Mouse (Mus musculus) heart, adult 2 months (tissue): Measurements from ENCODE around the gene Coa4. TPM values are rescaled to one million over a fixed set of nuclear protein-coding genes. Genes with fewer than 3 reads are reported as not detected.

ENCODE experiments used
- DNase-seq, 2 experiments: peaks; one replicate each; pipeline ENCODE4 v3.0.0; 2021
- H3K27ac ChIP-seq: fragments of 200-600 bp; 2 replicates; pipeline ENCODE4 v1.8.1; 2022
- H3K27me3 ChIP-seq: fragments of 200-500 bp; 2 replicates; pipeline ENCODE4 v1.6.1; 2012; ENCODE audit warnings: mild to moderate bottlenecking, low read length, inconsistent platforms, mixed read lengths; ENCODE audit not compliant: control insufficient read depth, insufficient read depth
- H3K36me3 ChIP-seq: fragments of 200-500 bp; 2 replicates; pipeline ENCODE4 v1.6.1; 2012; ENCODE audit warnings: low read length, inconsistent platforms; ENCODE audit not compliant: control insufficient read depth, insufficient read depth
- H3K4me1 ChIP-seq: fragments of 200-500 bp; 2 replicates; pipeline ENCODE4 v1.6.1; 2011; ENCODE audit warnings: low read length; ENCODE audit not compliant: control insufficient read depth, insufficient read depth
- H3K4me3 ChIP-seq: fragments of 200-600 bp; 2 replicates; pipeline ENCODE4 v1.8.1; 2022
- H3K79me2 ChIP-seq: fragments of 200-500 bp; replicated peaks from 2 replicates; pipeline ENCODE4 v1.6.1; 2012; ENCODE audit warnings: mild to moderate bottlenecking, inconsistent platforms, low read length, moderate library complexity, mixed read lengths; ENCODE audit not compliant: control insufficient read depth, insufficient read depth
- H3K9ac ChIP-seq: fragments of 200-500 bp; 2 replicates; pipeline ENCODE4 v1.6.1; 2012; ENCODE audit warnings: low read depth, mild to moderate bottlenecking, control low read depth, inconsistent platforms, low read length, mixed read lengths
- CTCF ChIP-seq: fragments of 200-600 bp; IDR thresholded peaks from 2 replicates; pipeline ENCODE4 v1.8.1; 2022; ENCODE audit warnings: antibody characterized with exemption, mild to moderate bottlenecking, moderate library complexity
- EP300 ChIP-seq: fragments of 200-500 bp; IDR thresholded peaks from 2 replicates; pipeline ENCODE4 v1.6.1; 2011; ENCODE audit warnings: low read depth, low read length, control low read depth; ENCODE audit not compliant: insufficient read depth
- POLR2A ChIP-seq: fragments of 200-500 bp; IDR thresholded peaks from 2 replicates; pipeline ENCODE4 v1.6.1; 2011; ENCODE audit warnings: mild to moderate bottlenecking, low read depth, low read length, control low read depth; ENCODE audit not compliant: insufficient read depth
- WGBS: fragments of 180-500 bp; shearing (Covaris S2); methylation state at CpG from one replicate; pipeline ENCODE4 v1.1.7; 2018; 5-methylcytosine and 5-hydroxymethylcytosine counted together
- intact Hi-C: fragments of 180-260 bp; cut with DNase I; formaldehyde crosslinking; loops from one replicate; pipeline ENCODE4 v1.15.1; 2025
- polyA plus RNA-seq: library from polyadenylated mRNA; depleted of rRNA; stranded (reverse); fragments of >200 nt; gene quantifications from 2 replicates; pipeline ENCODE4 v1.2.3, GENCODE M21; 2012
- total RNA-seq, 2 experiments: library from RNA; stranded (reverse); gene quantifications; 2 replicates each; pipeline ENCODE4 v1.2.3; 2021

The Coa4 gene
- total and polyA plus RNA-seq, 3 experiments: 14.1 to 20.0 (median 15.4) TPM

- Histone ChIP-seq H3K4me1 (peaks cover 12% of the 10 kb centered on the region), H3K4me3 (peak overlapping the region; percentile 66), H3K27ac (peak overlapping the region; percentile 85), H3K79me2 (no peaks in the 10 kb centered on the region), H3K9ac (peak overlapping the region; percentile 75), H3K36me3 (0 out of 2 replicates have a peak, but pooled peaks cover 2% of the 10 kb centered on the region), H3K27me3 (no peaks in the 10 kb centered on the region)
- TF ChIP-seq CTCF: no peak
- TF ChIP-seq POLR2A: no peak
- TF ChIP-seq EP300: no peak
- peak; percentile 58 to 63 for DNase-seq
- 18% methylated on average over 19 of the region's 19 CpGs for WGBS
- intact Hi-C loops: loop anchor here (2.0 kb wide), 2 partner anchors 29 to 65 kb away; no protein-coding TSS in a partner anchor
These were observed 43.1 kb upstream of the Coa4 start for GRCm38 (mm10) chr7:100493484-100494414.

GRCm38 (mm10) chr7:100494415-100494831 lies 42.4 kb upstream of the Coa4 start:
- Histone ChIP-seq H3K27me3 (no peaks in the 10 kb centered on the region), H3K36me3 (0 out of 2 replicates have a peak, but pooled peaks cover 2% of the 10 kb centered on the region), H3K27ac (peak overlapping the region; percentile 85), H3K9ac (peak overlapping the region; percentile 75), H3K4me3 (peak overlapping the region; percentile 66), H3K79me2 (no peaks in the 10 kb centered on the region), H3K4me1 (peaks cover 12% of the 10 kb centered on the region)
- DNase-seq: peak in 1 of 2 experiments; percentile 44
- TF ChIP-seq POLR2A (no peak), EP300 (no peak), CTCF (no peak)
- intact Hi-C loops: no loop called here
- WGBS: 71% methylated on average over 7 of the region's 7 CpGs

DNA sequence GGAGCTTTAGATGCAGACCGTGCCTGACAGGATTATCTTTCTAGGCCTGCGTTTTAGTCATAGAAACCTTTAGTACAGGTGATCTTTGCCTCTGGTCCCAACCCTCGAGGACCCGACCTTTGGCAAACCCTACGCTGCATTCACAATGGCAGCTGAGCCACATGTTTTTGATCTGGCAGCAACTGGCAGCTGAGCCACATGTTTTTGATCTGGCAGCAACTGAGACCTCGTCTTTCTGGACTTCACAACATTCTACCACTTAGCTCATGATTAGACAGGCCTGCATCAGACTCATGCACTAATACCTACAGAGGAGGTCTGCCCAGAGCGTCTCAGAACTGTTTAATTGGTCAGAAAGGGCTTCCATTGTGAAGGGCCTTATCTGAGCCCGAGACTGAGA lies 41.8 kb upstream of the Coa4 start:
- intact Hi-C loops: no loop called here
- TF ChIP-seq POLR2A: no peak
- TF ChIP-seq CTCF: no peak
- no peak for TF ChIP-seq EP300
- Histone ChIP-seq H3K27me3 (no peaks in the 10 kb centered on the region), H3K4me1 (peaks cover 12% of the 10 kb centered on the region), H3K4me3 (peak overlapping the region; percentile 34), H3K79me2 (no peaks in the 10 kb centered on the region), H3K36me3 (0 out of 2 replicates have a peak, but pooled peaks cover 2% of the 10 kb centered on the region), H3K9ac (peak overlapping the region; percentile 58), H3K27ac (peak overlapping the region; percentile 78)
- no peak for DNase-seq
- 27% methylated on average over 8 of the region's 8 CpGs for WGBS

DNA sequence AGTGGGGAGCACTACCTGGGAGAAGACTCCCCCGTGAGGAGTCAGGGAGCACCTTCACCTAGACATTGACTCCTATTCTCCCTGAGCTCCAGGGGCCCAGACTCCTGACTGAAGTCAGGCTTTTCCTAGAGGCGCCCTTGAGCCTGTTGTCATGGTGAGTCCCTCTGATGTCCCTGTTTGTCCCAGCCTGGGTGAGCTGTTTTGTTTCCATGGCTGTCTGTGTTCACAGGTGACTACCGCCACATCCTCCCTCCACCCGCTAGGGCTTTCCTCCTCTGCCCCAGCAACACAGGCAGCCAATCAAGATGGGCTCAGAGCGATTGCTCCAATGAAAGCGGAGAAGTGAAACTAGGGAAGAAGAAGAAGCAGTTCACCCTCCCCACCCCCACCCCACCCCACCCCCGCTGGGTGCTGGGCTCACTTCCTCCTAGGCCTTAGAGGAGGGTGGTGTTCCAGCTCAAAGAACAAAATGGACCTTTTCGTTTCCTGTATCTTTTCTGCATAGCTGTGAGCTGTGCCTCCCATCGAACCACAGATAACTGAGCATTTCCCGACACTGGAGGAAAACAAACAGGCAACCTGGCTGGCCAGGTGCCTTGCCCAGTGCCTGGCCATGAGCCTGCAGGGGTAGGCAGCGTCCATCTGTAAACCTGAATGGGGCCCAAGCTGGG lies 41.2 kb upstream of the Coa4 start:
- Histone ChIP-seq H3K36me3 (0 out of 2 replicates have a peak, but pooled peaks cover 2% of the 10 kb centered on the region), H3K4me1 (peaks cover 12% of the 10 kb centered on the region), H3K27me3 (no peaks in the 10 kb centered on the region), H3K9ac (peak overlapping the region; percentile 58), H3K27ac (peak overlapping the region; percentile 78), H3K4me3 (peak overlapping the region; percentile 34), H3K79me2 (no peaks in the 10 kb centered on the region)
- WGBS: 11% methylated on average over 11 of the region's 11 CpGs
- peak; percentile 53 for TF ChIP-seq POLR2A
- peak; percentile 27; the same call in 1 of the 2 replicates for TF ChIP-seq CTCF
- TF ChIP-seq EP300: peak; percentile 81; the same call in 1 of the 2 replicates
- intact Hi-C loops: no loop called here
- DNase-seq: peak; percentile 77 to 89

DNA sequence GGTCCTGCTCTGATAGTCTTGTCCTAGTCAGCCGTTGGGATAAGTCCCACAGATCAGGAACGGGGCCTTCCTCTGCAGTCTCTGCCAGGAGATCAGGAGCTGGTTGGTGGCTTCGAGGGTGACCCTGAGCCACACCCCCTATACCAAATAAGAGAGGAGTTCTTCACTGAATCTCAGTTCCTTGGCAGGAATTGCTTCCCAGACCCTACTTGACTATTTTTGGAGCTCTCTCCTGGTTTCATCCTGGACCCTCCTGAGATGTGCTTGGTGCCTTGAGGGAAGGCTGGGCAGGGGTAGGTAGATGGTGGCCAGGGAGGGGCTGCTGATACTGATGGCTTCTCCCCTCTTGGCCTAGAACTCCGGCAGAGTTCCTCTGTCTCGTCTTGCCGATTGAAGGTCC lies 40.5 kb upstream of the Coa4 start:
- Histone ChIP-seq H3K4me3 (no peak overlapping the region), H3K9ac (no peak overlapping the region), H3K4me1 (peaks cover 12% of the 10 kb centered on the region), H3K27ac (peak overlapping the region; percentile 78), H3K79me2 (no peaks in the 10 kb centered on the region), H3K27me3 (no peaks in the 10 kb centered on the region), H3K36me3 (0 out of 2 replicates have a peak, but pooled peaks cover 2% of the 10 kb centered on the region)
- no peak for DNase-seq
- intact Hi-C loops: no loop called here
- no peak for TF ChIP-seq EP300
- TF ChIP-seq POLR2A: no peak
- no peak for TF ChIP-seq CTCF
- 47% methylated on average over 6 of the region's 6 CpGs for WGBS
